Mouse (Mus musculus): ENCODE measurements around the gene Bmi1.
A peak's percentile ranks its signal among the peaks of the same experiment; 100 is the strongest.

The Bmi1 gene

DNA sequence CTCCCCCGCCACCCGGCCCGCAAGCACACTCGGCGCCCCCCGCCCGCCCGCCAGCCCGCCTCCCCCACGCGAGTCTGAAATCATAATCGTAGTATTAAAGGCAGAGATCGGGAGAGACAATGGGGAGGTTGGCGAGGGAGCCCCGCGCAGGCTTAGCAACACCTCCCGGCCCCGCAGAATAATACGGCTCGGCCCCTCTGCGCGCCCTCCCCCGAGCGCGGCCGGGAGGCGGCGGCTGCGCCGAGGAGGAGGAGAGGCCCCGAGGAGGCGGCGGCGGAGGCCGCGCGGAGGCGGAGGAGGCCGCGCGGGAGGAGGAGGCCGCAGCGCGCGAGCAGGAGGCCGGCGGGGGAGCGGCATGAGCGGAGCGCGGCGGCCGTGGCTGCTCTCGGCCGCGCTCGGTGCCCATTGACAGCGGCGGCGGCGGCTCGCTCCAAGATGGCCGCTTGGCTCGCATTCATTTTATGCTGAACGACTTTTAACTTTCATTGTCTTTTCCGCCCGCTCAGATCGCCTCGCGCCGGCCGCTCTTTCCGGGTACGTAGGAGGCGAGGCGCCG, at the start of gene Bmi1:
Gene Bmi1, plus strand, starts transcription at position 83 of the 556 bp plus-strand sequence.
- peak; percentile 68 for DNase-seq (ENCODE audit: low spot score)

- DNase-seq (ENCODE audit: low spot score), result no peak
Observed at GRCm38 (mm10) chr2:18630547-18630946, 46.3 kb upstream of the Bmi1 start.

- DNase-seq (ENCODE audit: low spot score), result peak; percentile 88
Observed at GRCm38 (mm10) chr2:18635052-18635451, 41.8 kb upstream of the Bmi1 start.

DNA sequence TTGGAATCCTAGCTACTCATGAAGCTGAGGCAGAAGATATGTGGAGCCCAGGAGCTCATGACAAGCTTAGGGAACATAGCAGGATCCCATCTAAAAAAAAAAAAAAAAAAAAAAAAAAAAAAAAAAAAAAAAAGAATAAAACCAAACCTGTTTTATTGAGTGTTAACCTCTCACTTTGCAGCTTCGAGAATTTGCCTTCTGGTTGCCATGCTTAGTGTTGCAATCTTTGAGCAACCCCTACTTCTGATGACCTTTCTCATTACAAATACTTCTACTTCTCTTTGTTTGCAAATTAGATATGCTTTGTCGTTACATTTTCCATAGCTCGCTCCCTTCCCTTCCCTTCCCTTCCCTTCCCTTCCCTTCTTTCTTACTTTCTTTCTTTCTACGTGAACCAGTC, 28.3 kb upstream of the Bmi1 start:
- DNase-seq (ENCODE audit: low spot score), result no peak

- no peak for DNase-seq (ENCODE audit: low spot score)
Observed at GRCm38 (mm10) chr2:18654821-18655220, 22.0 kb upstream of the Bmi1 start.

DNA sequence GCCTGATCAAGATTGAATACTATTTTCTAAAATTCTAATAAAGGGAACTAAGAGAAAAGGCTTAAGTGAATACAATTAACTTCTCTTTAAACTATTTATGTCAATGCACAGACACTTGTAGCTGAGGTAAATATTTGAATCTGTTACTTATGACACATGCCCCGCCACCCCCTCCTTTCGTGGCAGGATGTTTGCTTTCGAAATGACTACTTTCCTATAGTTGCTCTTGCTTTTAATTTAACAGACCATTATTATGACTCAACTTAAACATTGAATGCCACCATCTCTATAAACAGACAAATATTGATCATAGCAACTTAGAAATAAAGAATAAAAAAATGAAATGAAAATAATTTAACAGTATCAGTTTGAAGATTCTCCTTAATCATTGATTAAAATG, 12.8 kb upstream of the Bmi1 start:
- DNase-seq (ENCODE audit: low spot score), result no peak

- no peak for DNase-seq (ENCODE audit: low spot score)
Observed at GRCm38 (mm10) chr2:18671041-18671440, 5.8 kb upstream of the Bmi1 start.

- peak; percentile 95 for DNase-seq (ENCODE audit: low spot score)
Observed at GRCm38 (mm10) chr2:18672133-18672765, 4.6 kb upstream of the Bmi1 start, which contains the start of gene Commd3. Gene Commd3 (plus strand): TSS chr2:18672384.

GRCm38 (mm10) chr2:18672766-18673164, 4.1 kb upstream of the Bmi1 start:
- DNase-seq (ENCODE audit: low spot score), result no peak

DNA sequence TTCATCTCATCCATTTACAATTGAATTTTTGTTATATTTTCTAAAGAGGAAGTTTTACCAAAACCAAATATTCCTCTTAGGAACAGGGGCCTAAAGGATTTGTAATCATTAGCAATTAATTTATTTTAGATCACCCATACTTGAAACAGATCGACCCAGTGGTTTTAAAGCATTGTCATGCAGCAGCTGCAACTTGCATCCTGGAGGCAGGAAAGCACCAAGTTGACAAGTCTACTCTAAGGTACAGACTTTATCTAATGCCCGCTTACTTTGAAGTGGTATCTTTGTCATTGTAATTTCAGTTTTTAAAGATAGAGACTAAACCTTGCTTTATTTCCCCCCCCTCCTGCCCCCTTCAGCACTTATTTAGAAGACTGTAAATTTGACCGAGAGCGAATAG, 3.1 kb upstream of the Bmi1 start:
- no peak for DNase-seq (ENCODE audit: low spot score)

DNA sequence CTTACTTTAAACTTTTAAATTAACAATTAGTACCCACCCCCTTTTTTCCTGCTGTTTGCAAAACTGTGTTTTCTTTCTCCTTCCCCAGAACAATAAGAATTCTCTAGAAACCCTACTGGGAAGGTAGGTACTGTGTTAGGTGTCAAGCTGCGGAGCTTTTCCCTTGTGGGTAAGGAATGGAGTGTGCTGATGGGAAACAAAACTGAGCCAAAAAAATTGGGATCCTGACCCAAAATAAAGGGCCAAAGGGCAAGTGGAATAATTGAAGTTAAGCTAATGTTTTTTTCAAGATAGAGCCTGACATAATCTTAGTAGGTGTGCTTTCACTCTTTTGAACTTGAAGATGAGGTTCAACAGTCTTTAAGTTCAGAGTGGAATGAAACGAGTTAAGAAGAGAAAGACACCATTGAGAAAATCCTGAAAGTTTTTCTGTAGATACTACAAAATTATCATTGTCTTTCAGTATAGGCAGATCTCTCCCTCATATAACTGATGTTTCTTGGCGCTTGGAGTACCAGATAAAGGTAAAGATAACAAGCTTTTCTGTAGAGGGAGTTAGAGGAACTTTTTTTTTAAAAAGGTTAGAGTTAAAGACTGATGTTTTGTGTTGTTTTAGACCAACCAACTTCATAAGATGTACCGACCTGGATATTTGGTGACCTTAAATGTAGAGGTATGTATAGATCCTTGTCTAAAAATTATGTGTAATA, 2.5 kb upstream of the Bmi1 start:
- no peak for DNase-seq (ENCODE audit: low spot score)

DNA sequence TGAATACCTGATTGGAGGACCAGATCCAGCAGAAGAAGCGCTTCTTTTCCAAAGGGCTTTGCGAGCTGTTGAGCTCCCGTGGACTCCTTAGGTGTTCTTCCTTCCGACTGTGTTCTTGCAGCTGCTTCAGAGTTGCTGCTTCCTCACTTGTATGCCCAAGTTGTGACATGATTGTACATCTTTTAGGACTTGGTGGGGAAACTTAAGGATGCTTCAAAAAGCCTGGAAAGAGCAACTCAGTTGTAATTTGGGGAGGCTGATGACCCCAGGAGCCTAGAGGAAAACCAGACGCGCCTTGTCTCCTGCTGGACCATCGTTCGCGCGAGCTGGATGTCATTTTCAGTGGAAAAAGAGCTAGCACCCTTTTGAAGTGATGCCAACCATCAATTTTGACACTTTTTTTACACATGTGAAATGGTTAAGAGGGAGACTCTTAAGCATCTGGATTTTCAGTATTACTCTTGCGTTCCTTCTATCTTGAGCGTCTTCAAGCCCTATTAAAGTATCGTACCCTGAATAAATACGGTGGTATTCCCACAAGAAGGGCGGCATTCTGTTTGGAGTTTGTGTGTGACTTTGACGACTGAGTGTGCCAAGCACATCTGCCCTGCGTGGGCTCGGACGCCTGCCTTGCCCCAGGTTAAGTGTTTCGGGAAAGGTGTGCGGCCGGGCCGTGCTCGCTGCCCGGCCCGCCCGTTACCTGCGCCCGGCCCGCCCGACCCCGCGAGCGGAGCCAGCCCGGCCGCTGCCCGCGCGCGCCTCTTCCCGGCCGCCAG, 949 bp upstream of the Bmi1 start:
- no peak for DNase-seq (ENCODE audit: low spot score)

DNA sequence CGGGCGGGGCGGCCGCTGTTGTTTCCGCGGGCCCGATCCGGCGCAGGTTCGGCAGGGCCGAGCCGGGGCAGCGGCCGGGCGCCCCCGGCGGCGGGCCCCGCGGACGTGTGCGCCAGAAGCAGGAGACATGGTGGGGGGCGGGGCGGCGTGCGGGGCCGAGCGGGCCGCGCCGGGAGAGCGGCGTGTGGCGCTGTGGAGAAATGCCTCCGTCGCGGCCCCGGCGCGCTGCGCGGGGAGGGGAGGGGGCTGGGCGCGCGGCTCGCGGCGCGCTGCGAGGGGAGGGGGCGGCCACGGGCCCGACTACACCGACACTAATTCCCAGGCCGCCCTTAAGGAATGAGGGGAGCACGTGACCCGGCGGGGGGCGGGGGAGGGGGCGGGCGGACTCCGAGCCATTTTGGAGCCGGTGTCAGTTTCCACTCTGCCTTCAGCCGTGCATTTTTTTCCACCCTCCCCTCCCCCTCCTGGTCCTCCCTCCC, 322 bp upstream of the Bmi1 start:
- peak; percentile 77 for DNase-seq (ENCODE audit: low spot score)

DNA sequence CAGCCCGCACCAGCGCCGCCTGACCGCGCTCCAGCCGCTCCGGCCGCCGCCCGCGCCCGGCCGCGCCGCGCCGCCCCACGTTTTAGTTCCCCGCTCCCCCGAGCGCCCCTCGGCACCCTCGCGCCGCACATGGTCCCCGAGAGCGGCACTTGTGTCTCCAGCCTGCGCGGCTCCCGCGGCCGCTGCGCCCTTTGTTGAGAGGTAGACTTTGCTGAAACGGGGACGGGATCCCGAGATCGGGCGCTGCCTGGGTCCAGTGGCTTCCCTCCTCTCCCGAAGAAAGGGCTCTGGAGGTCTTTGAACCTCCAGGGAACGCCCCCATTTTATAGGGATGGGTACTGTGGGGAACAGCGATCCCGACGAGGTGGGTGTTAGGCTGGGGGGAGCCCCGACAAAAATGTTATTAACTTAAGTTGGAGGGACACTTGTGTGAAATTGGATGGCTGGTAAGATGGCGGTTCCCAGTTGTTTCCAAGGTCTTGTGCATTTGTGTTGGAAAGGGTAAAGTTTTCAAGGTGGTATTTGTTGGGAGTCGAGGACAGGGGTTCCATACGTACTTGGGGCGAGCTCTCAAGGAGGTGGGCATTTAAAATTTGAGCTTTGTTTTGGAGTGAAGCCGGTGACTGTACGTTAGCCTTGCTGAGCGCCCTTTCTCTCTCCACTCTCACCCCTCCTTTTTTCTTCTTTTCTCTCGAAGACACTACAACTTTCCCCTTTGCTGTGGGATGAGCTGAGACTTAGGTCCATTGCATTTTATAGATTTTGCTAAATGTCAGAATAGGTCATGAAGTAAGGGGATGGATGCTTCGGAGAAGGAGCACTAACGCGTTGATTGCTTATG, 1.0 kb downstream of the Bmi1 start:
- peak; percentile 57 for DNase-seq (ENCODE audit: low spot score)

- DNase-seq (ENCODE audit: low spot score), result no peak
Observed at GRCm38 (mm10) chr2:18679701-18680100, 2.9 kb downstream of the Bmi1 start.

GRCm38 (mm10) chr2:18680501-18680900, 3.7 kb downstream of the Bmi1 start:
- no peak for DNase-seq (ENCODE audit: low spot score)

DNA sequence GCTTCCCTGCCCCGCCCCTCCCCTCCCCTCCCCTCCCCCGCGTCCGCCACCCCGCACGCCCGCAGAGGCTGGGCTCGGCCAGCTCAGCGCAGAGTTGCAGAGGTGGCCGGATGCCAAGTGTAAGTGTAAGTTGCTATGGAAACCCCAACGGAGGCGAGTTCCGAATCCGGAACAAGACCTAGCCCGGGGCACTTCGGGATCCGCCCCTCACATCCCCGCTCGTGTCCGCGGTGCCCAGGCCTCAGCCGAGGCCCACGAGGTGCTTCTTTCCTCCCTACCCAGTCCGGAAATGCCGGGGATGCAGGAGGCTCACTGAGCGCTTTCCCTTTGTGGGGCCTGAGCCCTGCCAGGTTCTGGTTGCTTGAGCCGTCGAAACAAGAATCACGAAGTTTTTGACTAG, 4.1 kb downstream of the Bmi1 start:
- peak; percentile 41 for DNase-seq (ENCODE audit: low spot score)

DNA sequence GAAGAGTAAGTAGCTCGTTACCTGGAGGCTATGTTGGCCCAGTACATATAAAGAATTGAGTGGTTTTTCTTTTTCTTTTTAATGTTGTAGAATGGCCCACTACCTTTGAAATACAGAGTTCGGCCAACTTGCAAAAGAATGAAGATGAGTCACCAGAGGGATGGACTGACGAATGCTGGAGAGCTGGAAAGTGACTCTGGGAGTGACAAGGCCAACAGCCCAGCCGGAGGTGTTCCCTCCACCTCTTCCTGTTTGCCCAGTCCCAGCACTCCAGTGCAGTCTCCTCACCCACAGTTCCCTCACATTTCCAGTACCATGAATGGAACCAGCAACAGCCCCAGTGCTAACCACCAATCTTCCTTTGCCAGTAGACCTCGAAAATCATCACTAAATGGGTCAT, 7.2 kb downstream of the Bmi1 start:
- DNase-seq (ENCODE audit: low spot score), result no peak

DNA sequence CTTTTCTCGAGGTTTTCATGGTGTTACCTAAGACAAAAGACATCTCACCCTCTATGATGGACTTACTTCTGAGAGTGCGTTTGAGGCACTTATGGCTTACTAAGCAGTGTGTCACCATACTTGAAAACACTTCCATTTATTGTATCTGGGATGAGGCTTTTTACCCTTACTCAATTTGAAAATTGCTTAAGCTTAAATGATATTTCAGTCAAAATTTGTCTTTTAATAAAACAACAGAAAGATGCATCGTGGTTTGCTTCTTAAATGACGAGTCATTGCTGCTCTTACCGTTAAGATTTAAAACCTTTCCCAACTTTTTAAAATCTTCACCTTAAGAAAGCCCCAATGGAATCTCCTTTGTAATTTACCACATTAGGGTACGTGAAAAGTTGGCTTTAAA, 9.6 kb downstream of the Bmi1 start:
- no peak for DNase-seq (ENCODE audit: low spot score)

DNA sequence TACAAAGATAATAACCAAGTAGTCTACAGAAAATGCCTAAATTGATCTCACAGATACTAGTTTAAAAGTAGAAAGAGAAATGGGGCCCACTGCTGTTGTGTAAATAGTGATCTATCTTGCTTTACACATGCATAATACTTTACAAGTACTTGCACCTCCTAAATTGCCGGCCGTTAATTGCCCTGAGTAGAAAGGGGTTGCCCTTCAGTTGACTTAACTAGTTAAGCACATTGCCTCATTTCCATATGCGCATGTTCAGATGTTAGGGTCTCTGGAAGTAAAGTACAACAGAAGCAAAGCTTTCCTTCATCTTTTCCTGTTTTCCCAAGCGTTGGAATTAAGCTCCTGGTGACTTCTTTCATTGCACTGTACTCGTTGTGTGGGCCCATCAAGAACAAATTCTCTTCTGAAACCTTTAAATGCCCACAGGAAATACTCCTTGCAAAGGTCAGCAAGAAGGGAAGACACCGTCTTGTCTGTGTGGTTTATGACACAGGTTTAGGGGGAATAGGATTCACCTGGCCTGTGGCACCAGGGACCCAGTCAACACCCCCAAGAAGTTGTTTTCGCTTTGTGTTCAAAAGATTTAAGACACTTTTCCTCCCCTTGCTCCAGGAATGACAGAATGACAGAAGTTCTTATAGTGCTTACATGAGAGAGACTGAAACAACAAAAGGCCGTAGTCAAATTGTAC, 10.2 kb downstream of the Bmi1 start:
- no peak for DNase-seq (ENCODE audit: low spot score)

GRCm38 (mm10) chr2:18687671-18688170, 10.9 kb downstream of the Bmi1 start:
- DNase-seq (ENCODE audit: low spot score), result no peak

Data from layer of hippocampus, adult 11-12 months (tissue).